15 mouse cellular contexts compared by ENCODE assay signal in genomic region chr14:119656936-119657335, GRCm38 (mm10).
"Had no signal": no experiment of that assay in that cellular context is flagged by ENCODE, and none has a peak within 500 bp of the region (broad histone marks: within the 10 kb centered on the region; RNA-seq: fewer than 3 reads in every experiment).

No protein-coding gene starts in this region.

- DNase-seq: heart, postnatal 14 days; heart, postnatal 36 days; heart, postnatal 4 days; kidney, adult 11 months; kidney, adult 18-20 months; kidney, adult 2 months; kidney, adult 8-10 months; kidney, adult 9 months; kidney, postnatal 10 days; kidney, postnatal 14 days; kidney, postnatal 25 days; kidney, postnatal 36 days; kidney, postnatal 4 days; layer of hippocampus, adult 9-11 months; layer of hippocampus, postnatal 36 days had no signal
